Mouse (Mus musculus): Measurements from ENCODE around the gene Akap13.
"Not testable (repeated sequence)": the region's sequence is repeated elsewhere in the genome, so short reads cannot be mapped to it uniquely, and the experiment has no call there.

Akap13 gene

DNA sequence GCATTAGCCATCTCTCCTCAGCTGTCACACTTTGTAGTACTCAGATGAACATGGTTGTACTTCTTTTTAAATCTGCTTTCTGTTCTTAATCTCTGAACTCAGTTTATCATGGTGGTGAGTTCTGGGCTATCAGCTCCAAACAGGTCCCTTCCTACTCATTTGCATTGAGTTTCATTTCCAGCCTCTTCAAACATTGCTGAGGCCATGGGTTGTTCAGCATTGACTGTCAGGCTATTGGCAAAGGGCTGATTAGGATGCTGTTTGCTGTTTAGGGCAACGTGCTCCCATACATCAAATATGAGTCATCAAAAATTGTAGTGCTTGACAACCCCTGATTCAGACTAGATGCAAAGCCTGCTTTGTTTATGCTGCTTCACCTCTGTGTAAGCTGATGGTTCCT is 268.7 kb downstream of the Akap13 start:
- DNase-seq (ENCODE audit: low spot score) = no peak

DNA sequence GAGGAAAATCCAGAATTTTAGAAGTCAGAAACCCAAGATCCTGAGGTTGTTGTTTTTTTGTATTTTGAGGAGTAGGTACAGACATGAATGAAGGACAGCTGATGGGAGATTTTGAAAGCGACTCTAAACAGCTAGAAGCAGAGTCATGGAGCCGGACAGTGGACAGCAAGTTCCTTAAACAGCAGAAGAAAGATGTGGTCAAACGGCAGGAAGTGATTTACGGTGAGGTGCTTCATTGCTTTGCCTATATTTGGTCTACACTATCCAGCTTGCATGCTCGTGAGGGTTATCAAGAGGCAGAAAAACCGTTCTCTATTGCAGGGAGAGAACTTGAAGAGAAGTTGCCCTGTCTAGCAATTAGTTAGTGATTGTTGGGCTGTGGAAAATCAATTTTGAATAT is 270.6 kb downstream of the Akap13 start:
- DNase-seq (ENCODE audit: low spot score) = no peak

DNA sequence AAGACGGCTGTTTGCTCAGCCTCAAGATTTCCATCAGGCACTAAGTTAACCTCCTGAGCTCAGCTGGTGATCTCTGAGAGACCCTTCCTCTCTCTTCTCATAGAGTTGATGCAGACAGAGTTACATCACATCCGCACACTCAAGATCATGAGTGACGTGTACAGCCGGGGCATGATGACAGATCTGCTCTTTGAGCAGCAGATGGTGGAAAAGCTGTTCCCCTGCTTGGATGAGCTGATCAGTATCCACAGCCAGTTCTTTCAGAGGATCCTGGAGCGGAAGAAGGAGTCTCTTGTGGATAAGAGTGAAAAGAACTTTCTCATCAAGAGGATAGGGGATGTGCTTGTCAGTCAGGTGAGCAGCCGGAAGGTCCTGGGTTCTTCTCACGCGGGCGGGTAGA is 271.5 kb downstream of the Akap13 start:
- DNase-seq (ENCODE audit: low spot score) = no peak

DNA sequence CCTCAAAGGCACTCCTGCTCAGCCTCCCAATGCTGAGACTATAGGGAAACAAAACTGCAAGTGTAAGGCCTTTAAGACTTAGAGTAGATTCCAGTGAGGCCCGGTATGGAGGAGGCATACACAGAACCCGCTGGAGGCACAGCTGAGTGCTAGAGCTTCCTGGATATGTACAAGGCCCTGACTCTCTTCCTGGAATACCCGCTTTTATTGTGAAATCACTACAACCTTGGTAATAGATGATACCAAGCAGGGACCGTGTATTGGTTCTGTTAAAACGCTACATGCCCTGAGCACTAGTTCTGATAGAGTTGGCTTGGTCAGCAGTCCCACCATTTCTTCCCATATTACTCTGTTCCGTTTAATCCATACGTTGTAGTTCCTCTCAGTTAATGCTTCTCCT is 274.3 kb downstream of the Akap13 start:
- DNase-seq (ENCODE audit: low spot score) = no peak

DNA sequence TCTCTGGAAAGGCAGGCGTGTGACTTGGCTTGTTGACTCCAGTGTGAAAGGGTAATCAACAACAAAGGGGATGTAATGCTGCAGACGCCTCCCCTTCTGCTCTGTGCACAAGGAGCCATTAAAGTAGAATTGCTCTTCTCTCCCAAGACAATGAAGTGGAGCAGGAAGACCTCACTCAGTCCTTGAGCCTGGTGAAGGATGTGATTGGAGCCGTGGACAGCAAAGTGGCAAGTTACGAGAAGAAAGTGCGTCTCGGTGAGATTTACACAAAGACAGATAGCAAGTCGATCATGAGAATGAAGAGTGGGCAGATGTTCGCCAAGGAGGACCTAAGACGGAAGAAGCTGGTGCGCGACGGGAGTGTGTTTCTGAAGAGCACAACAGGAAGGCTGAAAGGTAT is 274.9 kb downstream of the Akap13 start:
- no peak for DNase-seq (ENCODE audit: low spot score)

DNA sequence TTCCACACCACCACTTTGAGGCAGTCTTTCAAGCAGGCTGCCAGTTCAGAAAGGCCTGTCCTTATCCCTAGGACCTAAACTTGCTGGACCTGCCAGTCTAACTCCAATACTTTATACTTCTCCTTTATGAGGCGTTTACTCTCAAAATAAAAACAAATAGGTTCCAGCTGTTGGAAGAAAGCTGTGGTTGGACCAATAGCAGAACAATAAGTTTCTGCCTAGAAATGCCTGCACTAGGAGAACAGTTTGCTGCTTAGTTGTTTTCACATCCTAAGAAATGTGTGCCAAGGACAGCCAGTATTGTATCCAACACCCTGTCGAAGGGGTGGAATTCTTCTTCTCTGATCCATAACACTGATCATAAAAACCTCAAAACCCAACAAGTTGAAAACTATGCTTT is 276.6 kb downstream of the Akap13 start:
- DNase-seq (ENCODE audit: low spot score) = no peak

DNA sequence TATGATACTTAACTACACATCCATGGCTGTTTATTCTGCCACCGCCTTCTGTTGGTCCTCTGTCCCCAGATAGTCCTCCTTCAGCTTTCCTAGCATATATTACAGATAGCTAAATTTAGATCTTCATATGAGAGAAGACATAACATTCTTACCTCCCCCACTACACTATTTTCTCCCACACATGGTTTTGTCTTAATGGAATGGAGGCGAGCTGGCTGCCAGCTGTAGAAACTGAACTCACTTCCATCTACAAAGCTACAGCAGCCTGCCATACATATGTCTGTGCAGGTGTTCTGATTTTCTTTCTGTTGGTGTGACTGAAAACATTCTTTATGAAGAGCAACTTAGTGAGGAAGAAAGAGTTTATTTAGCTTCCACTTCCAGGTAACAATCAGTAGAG is 277.8 kb downstream of the Akap13 start:
- no peak for DNase-seq (ENCODE audit: low spot score)

DNA sequence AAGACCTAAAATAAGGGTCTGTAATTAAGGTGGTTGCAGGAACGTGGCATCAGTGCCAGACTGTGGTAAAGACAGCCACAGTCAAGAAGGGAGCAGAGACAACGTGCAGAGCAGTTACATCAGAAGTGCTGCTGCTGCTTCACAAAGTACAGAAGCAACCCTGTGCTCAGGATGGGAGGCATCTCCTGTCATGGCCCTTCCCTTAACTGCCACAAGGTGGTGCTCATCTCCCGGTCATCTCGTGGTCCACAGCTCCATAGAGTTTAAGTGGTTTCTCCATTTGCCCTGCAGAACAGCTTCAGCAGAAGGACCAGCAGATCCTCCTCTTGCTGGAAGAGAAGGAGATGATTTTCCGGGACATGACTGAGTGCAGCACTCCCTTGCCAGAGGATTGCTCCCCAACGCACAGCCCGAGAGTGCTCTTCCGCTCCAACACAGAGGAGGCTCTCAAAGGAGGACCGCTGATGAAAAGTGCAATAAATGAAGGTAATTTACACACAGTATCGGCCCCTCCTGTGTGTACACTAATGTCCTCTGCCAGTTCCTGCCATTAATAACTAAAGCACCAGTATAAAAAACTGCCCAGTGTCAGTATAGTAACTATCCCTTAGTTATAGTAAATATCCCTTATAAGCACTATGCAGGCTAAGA is 283.9 kb downstream of the Akap13 start:
- DNase-seq (ENCODE audit: low spot score) = peak; percentile 72

DNA sequence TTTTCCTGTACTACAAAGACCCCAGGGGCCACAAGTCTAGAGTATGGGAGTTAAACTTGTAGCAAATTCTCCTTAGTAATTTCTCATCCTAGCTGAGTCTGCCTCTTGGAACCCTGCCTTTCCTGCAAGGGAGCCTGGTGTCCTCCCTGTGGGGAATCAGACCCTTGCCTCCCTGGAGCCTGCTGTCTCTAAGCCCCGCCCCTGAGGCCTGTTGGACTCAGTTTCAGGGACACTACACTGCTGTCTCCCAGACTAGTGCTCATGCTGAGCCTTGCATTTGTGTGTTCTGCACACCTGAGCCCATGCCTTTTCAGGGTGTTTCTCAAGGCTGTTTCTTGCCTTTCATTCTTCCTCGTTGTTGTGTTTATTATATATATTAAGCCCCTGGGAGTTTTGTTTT is 289.2 kb downstream of the Akap13 start:
- DNase-seq (ENCODE audit: low spot score) = peak; percentile 51

DNA sequence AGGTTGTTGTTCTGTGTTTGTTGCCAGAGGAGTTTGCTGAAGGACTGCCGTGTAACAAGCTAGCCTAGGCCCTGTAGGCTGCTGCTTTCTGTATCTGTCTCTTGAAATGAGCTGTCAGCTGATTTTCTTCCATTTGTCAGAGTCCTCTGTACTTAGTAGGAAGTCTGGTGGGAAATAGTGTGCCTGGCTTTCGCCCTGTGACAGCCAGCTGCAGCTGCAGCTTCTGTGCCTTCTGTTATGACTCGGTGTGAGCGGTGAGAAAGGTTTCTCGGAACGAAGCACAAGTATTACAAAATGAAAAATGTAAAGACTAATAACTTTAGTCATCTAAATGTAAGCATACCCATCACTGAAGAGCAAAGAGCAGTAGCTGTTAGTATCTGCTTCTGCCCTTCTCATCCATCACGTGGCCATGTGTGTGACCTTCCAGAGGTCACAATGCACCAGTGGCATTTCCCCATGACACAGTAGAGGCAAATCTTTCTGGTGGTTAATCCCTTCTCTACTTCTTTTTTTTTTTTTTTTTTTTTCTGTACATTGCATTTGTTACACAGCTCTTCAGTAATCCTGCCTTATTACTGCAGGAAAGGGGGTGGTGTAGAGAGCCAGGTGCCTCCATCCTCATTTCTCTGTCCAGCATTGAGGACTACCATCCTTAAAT is 289.8 kb downstream of the Akap13 start:
- peak; percentile 18 for DNase-seq (ENCODE audit: low spot score)

DNA sequence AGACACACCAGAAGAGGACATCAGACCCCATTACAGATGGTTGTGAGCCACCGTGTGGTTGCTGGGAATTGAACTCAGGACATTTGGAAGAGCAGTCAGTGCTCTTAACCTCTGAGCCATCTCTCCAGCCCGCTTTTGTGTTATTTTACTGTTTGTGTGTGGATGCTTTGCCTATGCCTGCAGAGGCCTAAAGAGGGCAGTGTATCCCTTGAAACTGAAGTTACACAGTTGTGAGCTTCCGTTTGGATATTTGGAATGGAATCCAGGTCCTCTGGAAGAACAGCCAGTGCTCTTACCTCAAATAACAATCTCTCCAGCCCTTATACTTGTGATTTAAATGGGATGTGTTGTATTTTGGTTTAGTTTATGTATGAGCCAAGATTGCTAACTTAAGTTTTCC is 290.6 kb downstream of the Akap13 start:
- peak; percentile 47 for DNase-seq (ENCODE audit: low spot score)

DNA sequence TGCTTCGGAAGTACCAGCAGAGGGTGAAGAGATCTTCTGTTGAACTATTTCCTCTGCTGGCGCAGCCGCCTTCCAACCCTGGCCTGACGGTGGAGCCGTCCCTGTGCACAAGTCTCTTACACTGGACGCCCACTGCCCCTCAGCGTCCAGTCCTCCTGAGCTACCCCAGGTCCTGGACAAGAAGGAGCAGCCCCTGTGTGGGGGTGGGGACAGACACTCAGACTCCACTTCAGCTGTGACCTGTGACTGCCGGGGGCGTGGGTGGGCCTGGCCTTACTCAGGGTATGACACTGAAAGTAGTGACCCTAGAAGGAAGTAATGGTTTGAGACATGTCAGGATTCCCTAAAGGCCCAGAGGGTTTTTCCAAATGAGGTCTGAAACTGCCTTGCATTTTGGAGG is 295.2 kb downstream of the Akap13 start:
- no peak for DNase-seq (ENCODE audit: low spot score)

DNA sequence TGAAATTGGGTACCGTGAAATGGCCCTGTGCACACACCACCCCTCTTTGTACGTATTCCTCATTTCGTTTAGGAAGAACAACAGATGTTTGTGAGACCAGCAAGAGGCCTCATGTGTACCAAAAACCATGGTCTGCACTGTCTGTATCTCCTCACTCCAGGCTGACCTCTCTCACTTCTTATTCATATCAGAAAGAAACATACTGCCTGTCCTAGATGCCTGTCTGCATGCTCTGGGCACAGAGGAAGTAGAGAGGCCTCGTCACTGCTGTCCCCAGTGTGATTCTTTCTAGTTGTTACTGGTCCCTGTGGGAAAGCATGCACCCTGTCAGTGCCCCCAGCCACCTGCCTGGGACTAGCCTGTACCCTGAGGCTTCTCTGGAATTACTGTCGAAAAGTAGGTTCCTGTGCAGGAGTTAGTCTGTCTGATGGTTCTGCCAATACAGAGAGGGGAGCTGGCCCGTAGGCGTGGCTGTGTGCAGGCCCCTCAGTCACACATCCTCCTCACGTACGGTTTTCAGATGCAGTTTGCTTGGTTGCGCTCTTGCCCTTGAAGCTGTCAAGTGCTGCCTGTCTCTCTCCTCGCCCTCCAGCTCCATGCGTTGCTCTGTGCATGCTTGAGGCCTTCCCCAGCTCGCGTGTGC is 295.9 kb downstream of the Akap13 start:
- DNase-seq (ENCODE audit: low spot score) = no peak

DNA sequence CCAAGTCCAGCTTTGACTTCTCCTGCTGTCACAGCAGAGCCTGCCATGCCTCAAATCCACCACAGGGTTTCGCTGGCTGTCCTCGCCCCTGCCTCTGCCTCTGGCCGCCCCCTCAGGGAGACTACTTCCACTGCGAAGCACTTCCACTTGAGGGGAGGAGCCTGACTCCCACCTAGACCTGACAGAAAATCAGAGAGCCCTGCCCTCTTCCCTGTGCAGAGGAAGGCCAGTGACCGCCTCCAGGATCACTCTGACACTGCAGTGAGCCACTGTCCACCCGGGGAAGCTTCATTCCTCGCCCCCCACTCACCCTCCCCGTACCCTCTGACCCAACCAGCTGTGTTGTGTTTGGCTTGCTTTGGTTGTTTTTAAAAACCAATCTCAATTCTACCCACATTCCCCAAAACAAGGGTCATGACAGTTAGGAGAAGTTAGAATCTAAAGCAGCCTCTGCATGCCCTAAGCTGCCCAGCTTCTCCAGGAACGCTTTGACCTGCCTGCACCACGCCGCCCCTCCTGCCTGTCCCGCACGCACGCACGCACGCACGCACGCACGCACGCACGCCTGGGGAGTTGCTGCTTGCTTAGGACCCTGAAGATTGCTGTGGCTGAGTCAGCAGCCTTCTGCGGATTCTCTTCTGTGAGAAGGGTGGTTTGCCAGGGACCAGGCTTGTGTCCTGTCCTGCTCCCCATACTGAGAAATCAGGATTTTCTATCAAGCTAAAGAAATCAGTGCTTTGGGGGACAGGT is 297.3 kb downstream of the Akap13 start:
- DNase-seq (ENCODE audit: low spot score) = peak; percentile 54

DNA sequence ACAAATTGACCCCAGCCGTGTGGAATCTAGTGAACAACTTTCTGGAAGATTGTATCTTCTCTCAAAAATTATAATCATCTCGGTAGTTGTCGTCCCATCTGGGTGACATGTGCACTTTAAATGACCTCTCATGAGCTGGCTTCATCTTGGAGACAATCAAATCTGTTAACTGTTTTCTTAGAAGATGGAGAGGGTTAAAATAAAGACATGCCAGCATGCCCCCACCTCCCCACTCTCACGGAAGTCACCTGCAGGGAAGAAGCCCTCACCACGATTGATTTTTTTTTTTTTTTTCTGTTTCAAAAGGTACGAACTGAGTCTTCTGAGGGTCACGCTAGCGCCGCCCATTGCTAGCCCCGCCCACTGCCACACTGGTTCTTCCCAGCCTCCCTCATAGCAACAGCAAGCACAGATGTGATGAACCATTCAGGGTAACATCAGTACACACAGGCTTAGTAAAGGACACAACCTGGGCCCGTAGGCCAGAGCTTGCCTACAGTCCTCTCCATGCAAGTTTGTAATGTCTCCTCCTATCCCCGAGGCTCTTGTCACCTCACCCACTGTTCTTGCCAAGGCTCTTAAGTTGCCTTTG is 298.0 kb downstream of the Akap13 start:
- peak; percentile 66 for DNase-seq (ENCODE audit: low spot score)

DNA sequence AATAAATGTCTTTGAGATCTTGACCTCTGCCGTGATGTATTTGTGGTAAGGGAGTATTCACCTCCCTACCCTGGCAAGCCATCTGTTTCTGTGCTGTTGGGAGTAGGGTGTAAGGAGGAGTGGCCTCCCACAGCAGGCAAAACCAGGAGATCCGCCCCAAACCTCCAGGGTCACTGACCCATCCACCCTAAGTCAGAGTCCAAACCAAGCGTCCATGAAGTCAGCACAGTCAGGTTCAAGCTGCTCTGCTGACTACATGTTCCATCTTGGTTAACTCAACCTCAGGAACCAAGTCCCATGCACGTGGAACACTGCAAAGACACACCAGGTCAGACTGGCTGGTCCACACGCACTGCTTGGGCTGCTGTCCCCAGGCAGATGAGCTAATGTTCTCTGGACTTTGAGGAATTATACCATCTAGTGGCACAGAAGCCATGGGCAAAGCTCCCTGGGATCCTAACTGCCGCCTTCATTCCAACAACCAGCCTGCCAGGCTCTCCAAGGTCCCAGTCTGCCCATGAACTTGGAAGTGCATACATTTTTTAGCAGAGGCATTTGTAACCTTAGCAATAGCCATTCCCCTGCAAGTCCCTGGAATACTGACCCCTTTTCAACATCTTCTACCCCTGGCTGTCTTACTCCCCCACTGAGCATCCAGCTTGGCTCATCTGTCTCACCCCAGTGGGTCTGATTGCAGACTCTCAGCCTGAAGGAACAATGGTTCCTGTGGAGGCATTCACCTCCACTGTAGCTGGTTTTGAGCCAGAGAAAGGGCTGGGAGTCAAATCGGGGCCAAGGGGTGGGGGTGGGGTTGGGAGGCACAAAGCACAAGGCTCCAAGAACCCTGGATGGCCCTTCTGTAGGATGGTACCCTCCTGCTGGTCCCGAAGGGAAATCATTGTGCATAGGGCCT is 299.5 kb downstream of the Akap13 start:
- no peak for DNase-seq (ENCODE audit: low spot score)

DNA sequence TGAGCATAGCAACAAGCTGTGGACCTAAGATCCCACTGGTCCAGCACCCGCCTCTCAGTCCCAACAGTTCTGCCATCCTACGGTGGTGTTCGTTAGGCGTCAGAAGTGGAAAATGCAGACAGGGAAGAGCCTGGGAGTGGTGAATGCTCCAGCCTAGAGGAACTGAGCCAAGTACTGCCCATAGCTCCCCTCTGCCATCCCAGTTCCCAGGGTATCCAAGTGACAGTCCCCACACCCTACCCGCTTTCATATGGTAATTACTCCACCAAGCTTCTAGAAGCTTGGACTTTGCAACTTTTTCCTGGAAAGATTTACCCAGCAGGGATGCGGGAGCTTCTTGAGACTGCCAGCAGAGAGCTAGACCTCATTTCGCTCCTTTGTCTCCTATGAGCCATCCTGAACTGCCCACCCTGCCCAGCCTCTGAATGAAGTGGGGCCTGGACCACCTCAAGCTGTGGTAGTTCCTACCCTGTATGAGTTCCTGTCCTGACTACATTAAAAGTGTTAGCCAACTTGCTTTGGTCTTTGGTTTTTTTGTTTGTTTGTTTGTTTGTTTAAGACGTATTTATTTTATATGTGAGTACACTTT is 300.6 kb downstream of the Akap13 start:
- DNase-seq (ENCODE audit: low spot score) = no peak

DNA sequence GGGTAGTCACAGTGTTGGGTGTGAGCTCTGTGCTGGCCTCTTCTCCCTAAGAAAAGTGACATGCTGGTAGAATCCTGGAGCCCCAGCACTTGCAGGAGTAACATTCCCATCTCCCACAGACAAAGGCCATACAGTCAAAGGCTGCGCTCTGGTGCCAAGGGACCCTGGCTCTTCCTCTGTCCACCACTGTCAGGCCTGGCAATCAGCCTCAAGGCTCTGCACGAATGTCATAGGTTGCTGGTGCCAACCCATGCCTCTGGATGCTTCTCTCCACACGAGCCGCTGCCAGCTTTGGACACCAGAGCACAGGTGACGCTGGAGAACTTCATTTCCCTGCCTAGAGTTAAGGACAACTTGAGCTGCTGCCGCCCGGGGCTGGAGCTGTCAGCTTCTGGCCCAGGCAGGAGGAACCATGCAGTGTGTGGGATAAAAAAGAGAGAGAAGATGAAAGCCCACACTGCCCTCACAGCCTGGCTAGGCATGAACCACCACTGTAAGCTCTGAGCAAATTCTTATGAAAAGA is 304.7 kb downstream of the Akap13 start:
- DNase-seq (ENCODE audit: low spot score) = peak; percentile 61

DNA sequence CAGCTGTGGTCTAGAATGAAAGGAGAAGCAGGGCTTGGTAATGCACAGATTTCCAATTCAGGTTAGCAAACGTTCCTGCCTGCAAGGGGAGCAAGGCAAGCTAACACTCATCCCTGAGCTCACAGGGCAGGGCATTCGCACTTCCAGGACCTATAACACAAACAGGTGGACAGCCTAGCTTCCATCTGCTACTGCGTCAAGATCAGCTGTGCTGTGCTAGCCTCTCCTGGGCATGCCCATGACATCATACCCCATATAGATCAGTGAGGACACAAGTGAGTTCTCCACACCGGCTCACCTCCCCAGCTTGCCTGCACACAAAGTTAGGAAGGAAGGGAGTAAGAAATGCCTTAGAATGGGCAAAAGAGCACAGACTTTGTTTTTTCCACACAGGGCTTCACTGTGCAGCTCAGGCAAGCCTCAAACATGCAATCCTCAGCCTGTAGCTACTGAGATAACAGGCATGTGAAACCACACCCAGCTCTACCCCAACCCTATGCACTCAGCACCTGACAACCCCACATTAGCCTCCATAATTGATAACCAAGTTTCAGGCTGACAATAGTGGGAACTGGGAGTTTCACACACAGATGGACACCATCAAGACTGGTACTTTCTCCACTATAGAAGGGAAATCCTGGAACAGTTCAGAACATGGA is 305.5 kb downstream of the Akap13 start:
- DNase-seq (ENCODE audit: low spot score) = not testable (repeated sequence)

DNA sequence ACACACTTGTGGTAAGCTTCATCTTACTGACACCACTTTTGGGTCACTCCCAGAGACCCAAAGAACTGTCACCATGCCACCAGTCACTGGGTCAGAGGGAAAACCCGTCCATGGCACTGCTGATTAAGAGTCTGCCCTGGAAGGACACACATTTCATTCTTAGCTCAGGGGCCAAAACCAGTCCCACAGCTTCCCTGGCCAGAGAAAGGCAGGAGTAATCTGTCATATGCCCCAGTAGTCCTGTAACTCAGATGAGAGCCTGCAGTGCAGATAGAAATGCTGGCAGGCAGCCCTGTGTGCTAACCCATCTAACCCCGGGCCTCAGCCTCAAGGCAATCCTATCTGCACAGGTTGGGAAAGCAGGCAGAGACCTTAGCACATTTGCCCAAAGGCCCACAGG is 306.9 kb downstream of the Akap13 start:
- DNase-seq (ENCODE audit: low spot score) = not testable (repeated sequence)
